Mouse (Mus musculus) lung, embryonic 14.5 days (tissue): Measurements from ENCODE around the gene Gm136. TPM values are rescaled to one million over a fixed set of nuclear protein-coding genes. Genes with fewer than 3 reads are reported as not detected.
A peak's percentile ranks its signal among the peaks of the same experiment; 100 is the strongest.
"Not testable (repeated sequence)": the region's sequence is repeated elsewhere in the genome, so short reads cannot be mapped to it uniquely, and the experiment has no call there.

Source experiments
- ATAC-seq: fragments of 200-750 bp; cut with Nextera tagmentation; 2 replicates; pipeline ENCODE4 v1.8.0; 2017; ENCODE audit warnings: mild to moderate bottlenecking, moderate TSS enrichment, moderate library complexity; ENCODE audit not compliant: insufficient read depth
- DNase-seq: peaks from one replicate; pipeline ENCODE4 v3.0.0-alpha.2; 2015
- H3K27ac ChIP-seq: fragments of 300-500 bp; sonication (generic); 2 replicates; pipeline ENCODE4 v1.5.1; 2014; ENCODE audit warnings: low read depth, mild to moderate bottlenecking, moderate library complexity
- H3K27me3 ChIP-seq: fragments of 300-500 bp; sonication (generic); 2 replicates; pipeline ENCODE4 v1.6.1; 2014; ENCODE audit warnings: low read length, control low read depth; ENCODE audit not compliant: insufficient read depth
- H3K36me3 ChIP-seq: fragments of 300-500 bp; sonication (generic); 2 replicates; pipeline ENCODE4 v1.6.1; 2014; ENCODE audit warnings: control low read depth; ENCODE audit not compliant: insufficient read depth
- H3K4me1 ChIP-seq: fragments of 300-500 bp; sonication (generic); 2 replicates; pipeline ENCODE4 v1.6.1; 2014; ENCODE audit warnings: antibody characterized with exemption, control low read depth; ENCODE audit not compliant: insufficient read depth
- H3K4me2 ChIP-seq: fragments of 300-500 bp; sonication (generic); 2 replicates; pipeline ENCODE4 v1.6.1; 2014; ENCODE audit warnings: mild to moderate bottlenecking
- H3K4me3 ChIP-seq: fragments of 300-500 bp; sonication (generic); 2 replicates; pipeline ENCODE4 v1.5.1; 2014; ENCODE audit warnings: low read depth, low read length
- H3K9ac ChIP-seq: fragments of 300-500 bp; sonication (generic); 2 replicates; pipeline ENCODE4 v1.6.1; 2014
- H3K9me3 ChIP-seq: fragments of 300-500 bp; sonication (generic); 2 replicates; pipeline ENCODE4 v1.6.1; 2016; ENCODE audit warnings: low read depth, low read length, control low read depth
- CTCF ChIP-seq: IDR thresholded peaks from 2 replicates; pipeline ENCODE4 v1.5.1; 2016; ENCODE audit warnings: antibody characterized with exemption, low read depth
- WGBS: fragments of 180-500 bp; shearing (Covaris S2); extraction: QIAGEN DNeasy Blood & Tissue Kit; methylation state at CpG from one replicate; pipeline ENCODE4 v1.1.7; 2014; 5-methylcytosine and 5-hydroxymethylcytosine counted together
- polyA plus RNA-seq: library from polyadenylated mRNA; unstranded; fragments of >200 nt; fragmentation: Nextera tagmentation; extraction: Ambion mirVana; gene quantifications from 2 replicates; pipeline ENCODE4 v1.2.1, GENCODE M21; 2014

The Gm136 gene
- polyA plus RNA-seq, 1 experiment from 2014 or later: not detected

GRCm38 (mm10) chr4:34729851-34730341 lies 26.2 kb downstream of the Gm136 start, which contains the start of gene Cfap206:
TSS of gene Cfap206 (minus strand) at chr4:34730206.
- Histone ChIP-seq H3K4me1 (no peaks in the 10 kb centered on the region), H3K4me2 (peak within 1 kb of the TSS; percentile 92), H3K9me3 (no peaks in the 10 kb centered on the region), H3K27ac (no peak within 1 kb of the TSS), H3K4me3 (peak within 1 kb of the TSS; percentile 49), H3K9ac (peak within 1 kb of the TSS; percentile 35; the same call in 1 of the 2 replicates), H3K36me3 (no peaks in the 10 kb centered on the region), H3K27me3 (no peaks in the 10 kb centered on the region)
- DNase-seq (peak; percentile 91), ATAC-seq (peak; percentile 99)
- under 1% methylated on average over 38 of the region's 38 CpGs for WGBS
- TF ChIP-seq CTCF: no peak

DNA sequence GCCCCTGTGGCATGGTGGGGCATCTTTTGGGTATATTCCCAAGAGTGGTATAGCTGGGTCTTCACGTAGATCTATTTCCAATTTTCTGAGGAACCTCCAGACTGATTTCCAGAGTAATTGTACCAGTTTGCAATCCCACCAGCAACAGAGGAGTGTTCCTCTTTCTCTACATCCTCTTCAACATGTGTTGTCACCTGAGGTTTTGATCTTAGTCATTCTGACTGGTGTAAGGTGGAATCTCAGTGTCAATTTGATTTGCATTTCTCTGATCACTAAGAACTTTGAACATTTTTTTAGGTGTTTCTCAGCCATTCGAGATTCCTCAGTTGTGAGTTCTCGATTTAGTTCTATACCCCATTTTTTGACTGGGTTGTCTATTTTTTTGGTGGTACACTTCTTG lies 30.4 kb downstream of the Gm136 start:
- H3K27ac ChIP-seq, H3K4me3 ChIP-seq, H3K4me1 ChIP-seq, DNase-seq, H3K9me3 ChIP-seq, ATAC-seq, H3K4me2 ChIP-seq, H3K27me3 ChIP-seq, H3K36me3 ChIP-seq, H3K9ac ChIP-seq: not testable (repeated sequence)
- WGBS: 84% methylated on average over 3 of the region's 3 CpGs

- no peak for DNase-seq
- TF ChIP-seq CTCF: no peak
- no peak overlapping the region for H3K4me2 ChIP-seq
- no peaks in the 10 kb centered on the region for H3K27me3 ChIP-seq
- no peak overlapping the region for H3K4me3 ChIP-seq
- WGBS: 59% methylated on average over 4 of the region's 4 CpGs
- H3K9ac ChIP-seq: no peak overlapping the region
- H3K4me1 ChIP-seq: no peaks in the 10 kb centered on the region
- 0 out of 2 replicates have a peak, but pooled peaks cover 4% of the 10 kb centered on the region for H3K9me3 ChIP-seq
- no peak for ATAC-seq
- H3K27ac ChIP-seq: no peak overlapping the region
- no peaks in the 10 kb centered on the region for H3K36me3 ChIP-seq
Measured at GRCm38 (mm10) chr4:34724306-34724705, 31.8 kb downstream of the Gm136 start.

GRCm38 (mm10) chr4:34723186-34723585 lies 32.9 kb downstream of the Gm136 start:
- no peak for DNase-seq

GRCm38 (mm10) chr4:34720127-34720895 lies 35.8 kb downstream of the Gm136 start:
- Histone ChIP-seq H3K9me3 (0 out of 2 replicates have a peak, but pooled peaks cover 4% of the 10 kb centered on the region), H3K4me2 (no peak overlapping the region), H3K27ac (no peak overlapping the region), H3K4me1 (no peaks in the 10 kb centered on the region), H3K36me3 (no peaks in the 10 kb centered on the region), H3K27me3 (no peaks in the 10 kb centered on the region), H3K4me3 (no peak overlapping the region), H3K9ac (no peak overlapping the region)
- 0 out of 2 replicates have a peak, but pooled peaks have one; percentile 12 for TF ChIP-seq CTCF
- ATAC-seq (no peak), DNase-seq (no peak)
- WGBS: 86% methylated on average over 7 of the region's 7 CpGs

More at GRCm38 (mm10) chr4:34723186-34723585, 32.9 kb downstream of the Gm136 start:
- Histone ChIP-seq H3K36me3 (no peaks in the 10 kb centered on the region), H3K4me3 (no peak overlapping the region), H3K4me2 (no peak overlapping the region), H3K9ac (no peak overlapping the region), H3K27me3 (no peaks in the 10 kb centered on the region), H3K9me3 (0 out of 2 replicates have a peak, but pooled peaks cover 4% of the 10 kb centered on the region), H3K4me1 (no peaks in the 10 kb centered on the region), H3K27ac (no peak overlapping the region)
- ATAC-seq: no peak
- WGBS: 67% methylated on average over 4 of the region's 4 CpGs
- no peak for TF ChIP-seq CTCF

DNA sequence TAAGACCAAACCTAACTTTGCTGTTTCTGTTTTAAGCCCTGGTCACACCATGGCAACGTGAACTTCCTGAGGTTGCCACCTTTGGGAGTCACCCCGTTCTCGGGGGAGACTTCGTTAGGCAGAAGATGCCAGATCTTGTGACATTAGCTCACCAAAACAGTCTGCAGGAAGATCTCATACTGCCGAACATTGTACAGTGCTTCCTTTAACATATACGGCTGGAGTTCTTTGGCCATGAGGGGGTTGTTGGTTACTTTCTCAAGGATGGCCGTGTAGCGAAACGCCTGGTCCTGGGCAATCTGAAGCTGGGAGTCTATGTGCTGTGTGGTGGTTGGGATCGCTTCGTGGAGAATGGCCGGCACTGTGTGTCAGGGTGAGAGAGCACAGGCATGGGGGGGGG lies 36.6 kb downstream of the Gm136 start:
- no peak for TF ChIP-seq CTCF
- DNase-seq: no peak
- Histone ChIP-seq H3K27me3 (no peaks in the 10 kb centered on the region), H3K9me3 (0 out of 2 replicates have a peak, but pooled peaks cover 4% of the 10 kb centered on the region), H3K9ac (no peak overlapping the region), H3K4me3 (no peak overlapping the region), H3K27ac (no peak overlapping the region), H3K4me2 (no peak overlapping the region), H3K4me1 (no peaks in the 10 kb centered on the region), H3K36me3 (no peaks in the 10 kb centered on the region)
- 96% methylated on average over 12 of the region's 12 CpGs for WGBS
- no peak for ATAC-seq

DNA sequence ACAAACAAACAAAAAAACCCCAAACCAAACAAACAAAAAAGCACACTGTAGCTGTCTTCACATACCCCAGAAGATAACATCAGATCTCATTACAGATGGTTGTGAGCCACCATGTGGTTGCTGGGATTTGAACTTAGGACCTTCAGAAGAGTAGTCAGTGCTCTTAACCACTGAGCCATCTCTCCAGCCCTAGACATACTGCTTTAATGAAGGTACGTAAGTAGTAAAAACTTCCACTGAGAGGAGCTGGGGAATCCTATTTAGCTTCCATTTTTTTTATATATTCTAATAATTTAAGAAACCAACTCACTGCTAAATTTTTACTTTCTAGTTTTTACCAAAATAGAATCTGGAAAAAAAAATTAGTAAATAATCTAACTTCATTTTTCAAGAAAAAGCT lies 41.0 kb downstream of the Gm136 start:
- no peak overlapping the region for H3K4me2 ChIP-seq
- no peak overlapping the region for H3K4me3 ChIP-seq
- 82% methylated on average over 1 of the region's 1 CpGs for WGBS
- ATAC-seq (no peak), DNase-seq (no peak)
- no peak overlapping the region for H3K27ac ChIP-seq
- no peak overlapping the region for H3K9ac ChIP-seq
- 0 out of 2 replicates have a peak, but pooled peaks cover under 1% of the 10 kb centered on the region for H3K9me3 ChIP-seq
- no peaks in the 10 kb centered on the region for H3K36me3 ChIP-seq
- no peak for TF ChIP-seq CTCF
- H3K27me3 ChIP-seq: no peaks in the 10 kb centered on the region
- H3K4me1 ChIP-seq: no peaks in the 10 kb centered on the region
